Mouse (Mus musculus) megakaryocyte-erythroid progenitor cell, adult 5 weeks (primary cell): ENCODE results near the gene Gm15085. TPM values are rescaled to one million over a fixed set of nuclear protein-coding genes. Genes with fewer than 3 reads are reported as not detected.

ENCODE experiments used
- polyA plus RNA-seq: library from polyadenylated mRNA; stranded (reverse); fragments of >175 nt; gene quantifications from 2 replicates; pipeline ENCODE4 v1.2.3, GENCODE M21; 2012

Gm15085 gene
- not detected in 2 replicates for polyA plus RNA-seq

DNA sequence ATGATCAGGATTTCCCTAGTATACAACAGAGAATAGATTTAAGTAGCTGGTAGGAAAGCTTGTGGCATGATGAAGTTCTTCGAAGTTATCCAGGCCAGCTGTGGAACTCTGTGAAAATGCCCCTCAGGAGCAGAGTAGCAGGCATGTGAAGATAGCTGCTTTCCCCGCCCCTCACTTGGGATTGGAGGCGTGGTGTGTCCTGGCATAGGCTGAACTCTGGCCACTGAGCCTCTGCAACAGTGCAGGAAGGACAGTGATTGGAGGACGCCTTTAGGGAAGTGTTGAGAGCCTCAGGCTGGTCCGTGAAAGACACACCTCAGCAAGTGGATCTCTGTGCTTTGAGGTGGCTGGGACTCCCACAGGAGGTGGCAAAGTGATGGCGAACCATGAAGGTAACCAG, at the start of gene Gm15085:
Gene Gm15085 (plus strand): TSS at position 301 of the 400 bp plus-strand sequence.

Other genes with a start within 250 kb of the Gm15085 start
- not detected in 2 replicates for gene Gm15093, start 175.2 kb upstream of the Gm15085 start, polyA plus RNA-seq
- not detected in 2 replicates for gene Gm10439, start 147.0 kb downstream of the Gm15085 start, polyA plus RNA-seq